Mouse (Mus musculus) olfactory bulb, adult 2 months (tissue): ENCODE data around the gene Uckl1. TPM values are rescaled to one million over a fixed set of nuclear protein-coding genes. Genes with fewer than 3 reads are reported as not detected.

Experiments used
- H3K27ac ChIP-seq: fragments of 200-500 bp; 2 replicates; pipeline ENCODE4 v1.5.1; 2012; ENCODE audit warnings: low read depth, low read length; ENCODE audit not compliant: insufficient read depth
- H3K4me1 ChIP-seq: fragments of 200-500 bp; 2 replicates; pipeline ENCODE4 v1.6.1; 2012; ENCODE audit warnings: low read length; ENCODE audit not compliant: control insufficient read depth, insufficient read depth
- H3K4me3 ChIP-seq: fragments of 200-500 bp; 2 replicates; pipeline ENCODE4 v1.5.1; 2012; ENCODE audit warnings: mild to moderate bottlenecking, low read depth, low read length, moderate library complexity; ENCODE audit not compliant: insufficient read depth
- CTCF ChIP-seq: fragments of 200-500 bp; IDR thresholded peaks from 2 replicates; pipeline ENCODE4 v1.5.1; 2012; ENCODE audit warnings: low read depth, mild to moderate bottlenecking, low read length, moderate library complexity; ENCODE audit not compliant: insufficient read depth
- POLR2A ChIP-seq: fragments of 200-500 bp; IDR thresholded peaks from 2 replicates; pipeline ENCODE4 v1.6.1; 2012; ENCODE audit warnings: mild to moderate bottlenecking, low read depth, low read length, moderate library complexity; ENCODE audit not compliant: insufficient read depth
- whole genome bisulfite sequencing: fragments of 180-500 bp; shearing (Covaris S2); methylation state at CpG from one replicate; pipeline ENCODE4 v1.1.7; 2018; 5-methylcytosine and 5-hydroxymethylcytosine counted together
- polyA plus RNA-seq: library from polyadenylated mRNA; stranded (reverse); fragments of >200 nt; gene quantifications from 2 replicates; pipeline ENCODE4 v1.2.4, GENCODE M21; 2012; ENCODE audit warnings: low replicate concordance; ENCODE audit not compliant: missing spikeins, insufficient read depth, insufficient read length

Gene Uckl1
- polyA plus RNA-seq, 1 experiment = not detected

GRCm38 (mm10) chr2:181519201-181519600 lies 65.5 kb downstream of the Uckl1 start:
- 81% methylated on average over 3 of the region's 3 CpGs for WGBS
- no peak overlapping the region for H3K4me3 ChIP-seq
- H3K27ac ChIP-seq = peak overlapping the region; percentile 67
- peaks cover 2% of the 10 kb centered on the region for H3K4me1 ChIP-seq
- TF ChIP-seq POLR2A = no peak
- TF ChIP-seq CTCF = no peak

Other genes starting within 250 kb of the Uckl1 start
- gene Zgpat, start 220.0 kb downstream of the Uckl1 start, polyA plus RNA-seq = 445 TPM in 1 of 2 replicates, not detected in the other
- gene Arfrp1, start 219.5 kb downstream of the Uckl1 start, polyA plus RNA-seq = not detected in 2 replicates
- not detected in 2 replicates for gene Lime1, start 204.8 kb downstream of the Uckl1 start, polyA plus RNA-seq
- gene Zbtb46, start 125.5 kb downstream of the Uckl1 start, polyA plus RNA-seq = not detected in 2 replicates
- not detected in 2 replicates for gene Abhd16b, start 91.7 kb downstream of the Uckl1 start, polyA plus RNA-seq
- 317 TPM in 1 of 2 replicates, not detected in the other for gene Tpd52l2, start 87.8 kb downstream of the Uckl1 start, polyA plus RNA-seq
- gene Dnajc5, start 64.4 kb downstream of the Uckl1 start, polyA plus RNA-seq = 347 and 447 TPM in 2 replicates
- gene Prpf6, start 7.0 kb upstream of the Uckl1 start, polyA plus RNA-seq = not detected in 2 replicates
- not detected in 2 replicates for gene Zfp512b, start 7.9 kb upstream of the Uckl1 start, polyA plus RNA-seq
- not detected in 2 replicates for gene Samd10, start 14.3 kb upstream of the Uckl1 start, polyA plus RNA-seq
- gene Gm29797, start 72.1 kb upstream of the Uckl1 start, polyA plus RNA-seq = not detected in 2 replicates
- gene Sox18, start 86.7 kb upstream of the Uckl1 start, polyA plus RNA-seq = not detected in 2 replicates
- gene Tcea2, start 95.4 kb upstream of the Uckl1 start, polyA plus RNA-seq = not detected in 2 replicates
- gene Rgs19, start 109.1 kb upstream of the Uckl1 start, polyA plus RNA-seq = not detected in 2 replicates
- gene Lkaaear1, start 113.5 kb upstream of the Uckl1 start, polyA plus RNA-seq = not detected in 2 replicates
- not detected in 2 replicates for gene Oprl1, start 130.1 kb upstream of the Uckl1 start, polyA plus RNA-seq
- not detected in 2 replicates for gene Myt1, start 178.4 kb upstream of the Uckl1 start, polyA plus RNA-seq